24 mouse cellular contexts compared by ENCODE assay signal in the genomic region with DNA sequence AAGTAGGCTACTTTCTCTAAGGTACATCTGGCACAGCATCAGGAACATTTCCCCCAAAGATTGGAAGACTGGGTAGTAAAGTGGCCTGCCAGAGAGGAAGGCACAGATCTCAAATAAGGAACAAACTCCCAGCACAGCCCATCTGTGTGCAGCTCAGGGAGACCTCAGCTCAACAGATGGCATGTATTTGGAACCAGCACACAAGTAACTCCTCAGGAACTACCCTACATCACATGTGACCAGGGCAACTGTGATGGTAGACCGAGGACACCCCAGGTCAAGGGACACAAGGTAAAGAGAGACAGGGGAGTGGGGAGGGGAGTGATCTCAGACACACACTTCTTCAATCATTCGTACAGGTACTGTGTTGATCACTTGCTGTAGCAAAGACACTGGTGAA.
DNase-seq lines count a peak whose midpoint lies in the region; ATAC-seq lines count a peak whose summit lies in the region.
"Had no signal": no experiment of that assay in that cellular context is flagged by ENCODE, and none has a peak within 500 bp of the region (broad histone marks: within the 10 kb centered on the region; RNA-seq: fewer than 3 reads in every experiment).

No protein-coding gene starts in this region.

- intact Hi-C loops in heart, postnatal 36 days (cut with DNase I) = no loop called here

- no peak overlapping the region for H3K9ac ChIP-seq in liver, embryonic 11.5 days (ENCODE audit: low read depth, low read length)
- H3K9ac ChIP-seq: forebrain, embryonic 13.5 days; forebrain, postnatal 0 days; heart, embryonic 13.5 days; hindbrain, embryonic 12.5 days; hindbrain, embryonic 15.5 days had no signal

- H3K4me3 ChIP-seq in liver, embryonic 11.5 days (ENCODE audit: low read depth, low read length) = no peak overlapping the region
- H3K4me3 ChIP-seq: forebrain, embryonic 10.5 days; forebrain, embryonic 13.5 days; heart, adult 2 months; heart, embryonic 10.5 days; heart, embryonic 13.5 days; hindbrain, embryonic 12.5 days; hindbrain, embryonic 15.5 days had no signal

- H3K9me3 ChIP-seq in liver, embryonic 11.5 days (ENCODE audit: control insufficient read depth, low read length) = no peaks in the 10 kb centered on the region
- H3K9me3 ChIP-seq: forebrain, embryonic 10.5 days; forebrain, embryonic 13.5 days; heart, embryonic 10.5 days; heart, embryonic 13.5 days; hindbrain, embryonic 12.5 days; hindbrain, embryonic 15.5 days had no signal

- ATAC-seq in liver, embryonic 11.5 days (replicated peaks; ENCODE audit: low FRiP score) = no peak
- ATAC-seq: CD4-positive, CD25-positive, alpha-beta regulatory T cell, adult 4 months; forebrain, embryonic 13.5 days; forebrain, postnatal 0 days; intestine, embryonic 16.5 days had no signal

- peaks cover 13% of the 10 kb centered on the region for H3K27me3 ChIP-seq in liver, embryonic 11.5 days (replicated peaks; ENCODE audit: control insufficient read depth, insufficient read depth, low read length)
- H3K27me3 ChIP-seq: hindbrain, embryonic 15.5 days had no signal

- H3K27ac ChIP-seq in liver, embryonic 11.5 days (ENCODE audit: low read depth, low read length) = no peak overlapping the region
- H3K27ac ChIP-seq: forebrain, embryonic 10.5 days; forebrain, embryonic 13.5 days; heart, adult 2 months; heart, embryonic 10.5 days; heart, embryonic 13.5 days; hindbrain, embryonic 12.5 days; hindbrain, embryonic 15.5 days had no signal

- H3K36me3 ChIP-seq in liver, embryonic 11.5 days (ENCODE audit: control insufficient read depth, insufficient read depth, low read length) = no peaks in the 10 kb centered on the region
- H3K36me3 ChIP-seq: forebrain, embryonic 10.5 days; heart, embryonic 10.5 days; heart, embryonic 13.5 days; hindbrain, embryonic 12.5 days; hindbrain, embryonic 15.5 days had no signal

- no peaks in the 10 kb centered on the region for H3K4me1 ChIP-seq in liver, embryonic 11.5 days (replicated peaks; ENCODE audit: control insufficient read depth, insufficient read depth, low read length)

- H3K4me2 ChIP-seq in liver, embryonic 11.5 days = no peak overlapping the region
- H3K4me2 ChIP-seq: forebrain, embryonic 13.5 days; heart, embryonic 13.5 days; hindbrain, embryonic 12.5 days; hindbrain, embryonic 15.5 days had no signal

- 88% methylated on average over 2 of the region's 2 CpGs for WGBS in liver, embryonic 11.5 days

- DNase-seq in cerebellum, adult 18-20 months = peak; percentile 54 to 58
- DNase-seq in cerebellum, adult 8-10 months = no peak
- peak; percentile 68 for DNase-seq in heart, adult 11 months
- no peak for DNase-seq in heart, postnatal 36 days
- peak; percentile 74 for DNase-seq in brain, adult 2 months (ENCODE audit: low read depth, low spot score)
- peak; percentile 67 for DNase-seq in cerebellum, adult 9-11 months
- no peak for DNase-seq in liver, embryonic 11.5 days (ENCODE audit: low spot score)
- no peak for DNase-seq in frontal cortex, postnatal 25 days (ENCODE audit: low spot score in 2 of 2)
- DNase-seq: adrenal gland, adult 2 months; adrenal gland, postnatal 14 days; forebrain, postnatal 0 days; gastrocnemius, postnatal 25 days; heart, adult 2 months; heart, postnatal 14 days; kidney, adult 18-20 months; kidney, adult 9 months had no signal

Comparison
In these comparisons a context has a peak if more than half of its experiments do, and no peak if none do; other contexts are left out.
1. DNase-seq: peak in cerebellum, adult 18-20 months (2 of 2), heart, adult 11 months (single experiment), brain, adult 2 months (single experiment) and cerebellum, adult 9-11 months (single experiment); none in cerebellum, adult 8-10 months (single experiment), heart, postnatal 36 days (0 of 2), liver, embryonic 11.5 days (single experiment) and frontal cortex, postnatal 25 days (0 of 2).